Mouse (Mus musculus) cerebellum, postnatal 4 days (tissue): Measurements from ENCODE around the gene Zfp622.
A peak's percentile ranks its signal among the peaks of the same experiment; 100 is the strongest.

Experiments used
- DNase-seq, 2 experiments: peaks; one replicate each; pipeline ENCODE4 v3.0.0; 2022; ENCODE audit warnings: low spot score in 2 of 2, mixed read lengths in 1 of 2

Zfp622 gene

GRCm38 (mm10) chr15:25984067-25984733, at the start of gene Zfp622:
Gene Zfp622, plus strand, starts transcription at chr15:25984366.
- peak; percentile 85 to 91 for DNase-seq

DNA sequence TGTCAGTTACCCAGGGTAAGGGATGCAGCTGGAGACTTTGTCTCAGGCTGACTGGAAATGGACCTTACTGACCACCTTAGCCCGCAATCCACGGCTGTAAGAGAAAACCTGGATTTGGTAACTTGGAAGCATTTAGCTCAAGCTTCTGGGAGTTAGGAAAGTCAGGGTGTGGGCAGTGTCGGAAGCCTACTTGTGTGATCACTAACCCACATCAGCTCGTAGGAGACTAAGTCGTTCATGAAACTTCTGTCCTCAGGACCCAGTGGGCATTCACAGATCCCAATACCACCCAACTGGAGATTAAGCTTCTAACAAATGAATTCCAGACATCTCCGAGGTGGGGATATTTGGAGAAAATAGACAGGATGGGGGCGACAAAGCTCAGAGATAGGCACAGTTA, 49.8 kb upstream of the Zfp622 start:
- DNase-seq, result no peak

- no peak for DNase-seq
These were observed 45.7 kb upstream of the Zfp622 start for GRCm38 (mm10) chr15:25938496-25938895.

DNA sequence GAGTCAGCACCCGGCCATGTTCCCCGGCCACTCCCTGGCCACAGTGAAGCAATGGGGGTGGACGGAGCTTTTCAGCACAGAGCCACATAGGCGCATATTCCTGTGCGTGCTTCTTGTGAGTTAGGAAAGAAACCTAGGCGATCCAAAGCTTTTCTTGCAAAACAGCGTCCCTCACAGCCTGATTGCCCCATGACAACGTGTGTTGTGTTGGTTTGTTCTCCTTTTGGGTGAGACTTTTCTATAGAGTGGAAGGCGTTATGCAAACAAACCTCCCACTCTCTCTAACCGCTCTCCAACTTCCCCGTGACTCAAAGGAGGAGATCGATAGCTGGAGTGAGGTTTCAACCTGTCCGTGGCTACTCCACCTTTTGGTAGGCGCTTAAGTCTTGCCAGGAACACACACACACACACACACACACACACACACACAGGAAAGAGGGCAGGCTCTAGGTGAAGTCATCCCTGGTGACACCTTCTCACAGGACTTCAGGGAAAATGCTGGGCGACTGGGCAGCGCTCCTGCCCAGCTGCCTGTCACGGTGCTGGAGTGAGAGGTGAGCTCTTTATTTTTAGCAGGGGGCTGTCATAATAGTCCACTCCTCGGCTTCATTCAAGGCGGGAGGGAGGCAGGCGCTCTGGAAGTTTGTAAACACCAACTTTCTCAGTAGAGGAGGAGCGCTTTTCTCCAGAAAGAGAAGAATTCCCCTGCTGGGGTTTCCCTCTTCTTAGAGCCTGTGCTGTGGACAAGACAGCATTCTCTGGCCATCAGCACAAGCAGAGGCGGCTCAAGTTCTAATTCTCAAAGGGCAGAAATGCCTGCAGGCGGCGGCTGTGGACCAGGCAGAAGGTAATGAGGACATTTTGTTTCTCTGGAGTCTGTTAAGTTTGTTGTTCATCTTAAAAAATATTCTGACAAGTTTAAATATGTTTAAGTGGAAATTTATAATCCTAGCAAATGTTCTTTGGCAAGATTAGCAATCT, 43.5 kb upstream of the Zfp622 start:
- no peak for DNase-seq

GRCm38 (mm10) chr15:25941514-25941913, 42.7 kb upstream of the Zfp622 start:
- DNase-seq, result no peak

DNA sequence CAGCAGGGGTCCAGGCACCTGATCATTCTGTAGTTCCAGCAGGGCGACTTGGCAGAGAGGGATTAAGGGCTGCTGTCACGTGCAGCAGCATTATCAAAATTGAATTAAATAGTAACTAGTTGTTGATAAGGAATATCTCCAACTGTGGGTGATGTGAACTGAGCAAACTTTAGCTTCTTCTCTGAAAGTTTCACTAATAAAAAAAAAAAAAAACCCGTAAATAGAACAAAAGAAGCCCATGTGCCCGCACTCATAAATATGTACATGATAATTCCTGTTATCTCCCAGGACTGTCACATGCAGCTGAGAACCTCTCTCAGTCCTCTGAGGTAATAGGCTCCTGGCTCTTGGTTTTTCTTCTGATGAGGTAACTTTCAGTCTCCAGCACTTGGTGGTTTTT, 41.8 kb upstream of the Zfp622 start:
- DNase-seq, result no peak

DNA sequence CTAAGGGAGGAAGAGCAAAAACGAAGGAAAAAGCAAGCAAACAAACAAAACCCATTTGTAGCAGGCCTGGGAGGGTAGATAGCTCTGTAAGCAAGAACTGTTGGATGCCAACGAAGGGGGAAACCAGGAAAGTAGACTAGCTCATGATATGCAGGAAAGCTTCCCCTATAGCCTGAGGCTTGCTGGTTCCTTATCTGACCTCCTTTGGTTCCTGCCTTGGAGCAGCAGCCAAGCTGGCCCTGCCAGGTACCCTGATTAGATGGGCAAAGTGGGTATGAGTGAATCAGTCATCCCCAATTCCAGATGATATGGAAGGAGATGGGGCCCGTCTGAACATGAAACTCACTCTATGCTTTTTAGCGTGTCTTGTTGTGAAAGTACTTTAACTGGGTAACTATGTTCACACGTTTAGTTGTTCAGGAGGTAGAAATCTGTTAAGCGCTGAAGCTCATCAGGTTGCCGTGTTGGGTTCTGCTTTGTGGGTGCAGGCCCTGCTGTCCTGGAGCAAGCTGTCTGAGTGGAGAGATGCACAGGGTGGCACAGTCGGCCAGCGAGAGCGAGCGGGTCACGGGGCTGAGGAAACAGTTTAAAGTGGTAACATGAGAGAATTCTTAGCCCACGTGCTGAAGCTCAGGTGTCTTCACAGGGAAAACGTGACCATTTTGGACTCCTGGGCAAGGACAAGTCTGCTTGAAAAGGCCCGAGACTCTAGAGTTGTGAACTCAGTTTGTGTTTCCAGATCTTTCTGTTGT, 40.6 kb upstream of the Zfp622 start:
- no peak for DNase-seq

GRCm38 (mm10) chr15:25945224-25945623, 38.9 kb upstream of the Zfp622 start:
- DNase-seq, result no peak

DNA sequence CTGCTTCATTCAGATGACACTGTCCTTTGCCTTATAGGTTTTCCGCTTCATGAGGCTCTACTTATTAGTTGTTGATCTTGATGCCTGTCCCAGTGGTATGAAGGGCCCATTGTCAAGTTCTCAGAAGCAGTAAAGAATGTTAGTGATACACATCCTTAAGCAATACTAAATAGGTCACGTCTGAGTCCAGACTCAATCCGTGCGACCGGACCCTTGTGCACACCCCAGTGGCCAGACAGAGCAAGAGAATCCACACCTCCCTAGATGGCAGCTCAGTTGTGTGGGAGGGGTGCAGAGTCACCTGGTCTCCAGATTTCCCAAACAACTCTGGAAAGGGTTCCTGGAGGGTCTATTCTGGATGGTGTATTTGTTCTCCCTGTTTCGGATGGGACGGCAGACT, 37.7 kb upstream of the Zfp622 start:
- DNase-seq, result no peak

DNA sequence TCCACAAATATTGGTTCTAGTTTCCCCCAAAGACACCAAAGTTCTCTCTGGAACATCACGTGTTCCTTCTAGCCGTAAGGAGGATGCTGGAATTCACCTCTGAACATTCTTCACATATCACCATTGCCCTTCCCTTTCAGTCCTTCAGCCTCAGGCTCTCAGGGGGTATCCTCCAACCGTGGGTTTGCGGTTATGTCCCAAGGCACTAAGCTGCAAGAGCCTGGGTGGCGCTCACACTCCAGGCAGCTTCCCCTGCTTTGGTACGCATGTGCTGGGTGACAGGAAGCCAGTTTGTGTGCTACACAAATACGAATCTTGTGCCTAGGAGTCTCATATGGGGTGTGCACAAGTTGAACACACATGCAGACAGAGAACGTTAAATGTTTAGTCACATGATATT, 36.8 kb upstream of the Zfp622 start:
- DNase-seq, result no peak

GRCm38 (mm10) chr15:25948257-25949223, 35.6 kb upstream of the Zfp622 start:
- no peak for DNase-seq

DNA sequence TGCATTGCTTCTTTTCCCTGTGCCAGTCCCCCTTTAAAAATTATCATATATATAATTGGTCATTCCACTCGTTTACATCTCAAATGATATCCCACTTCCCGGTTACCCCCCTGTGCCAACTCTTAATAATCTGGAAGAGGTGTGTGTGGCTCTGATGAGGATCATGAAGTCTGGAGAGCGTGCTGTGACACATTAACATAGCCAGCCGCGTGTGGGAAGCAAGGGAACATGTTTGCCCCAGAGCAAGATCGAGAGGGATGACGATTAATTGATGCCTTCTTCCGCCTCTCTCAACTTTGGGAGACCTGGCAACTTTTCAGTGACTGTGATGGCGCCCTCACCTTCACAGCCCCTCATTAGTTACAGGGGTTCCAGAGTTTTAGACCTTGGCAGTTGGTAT, 34.5 kb upstream of the Zfp622 start:
- DNase-seq, result no peak

GRCm38 (mm10) chr15:25950584-25950983, 33.6 kb upstream of the Zfp622 start:
- no peak for DNase-seq

GRCm38 (mm10) chr15:25951037-25951436, 33.1 kb upstream of the Zfp622 start:
- no peak for DNase-seq

DNA sequence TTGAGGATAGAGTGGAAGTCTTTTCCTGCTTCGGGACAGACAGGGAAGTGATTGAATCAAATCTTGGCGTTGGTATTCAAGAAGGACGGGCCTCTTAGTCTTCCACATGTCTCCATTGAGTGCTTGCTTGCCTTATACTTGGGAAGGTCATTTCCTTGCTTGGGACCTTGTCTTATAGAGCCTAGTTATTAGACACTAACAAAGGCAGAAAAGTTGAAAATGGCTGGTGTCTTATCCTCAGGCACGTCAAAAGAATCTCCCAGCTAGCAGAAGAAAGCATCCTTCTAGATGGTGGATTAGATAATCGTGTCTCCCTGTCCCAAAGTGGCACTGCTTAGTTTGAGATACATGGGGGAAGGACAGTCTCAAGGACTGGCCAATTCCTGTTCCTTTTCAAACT, 28.2 kb upstream of the Zfp622 start:
- DNase-seq, result no peak

DNA sequence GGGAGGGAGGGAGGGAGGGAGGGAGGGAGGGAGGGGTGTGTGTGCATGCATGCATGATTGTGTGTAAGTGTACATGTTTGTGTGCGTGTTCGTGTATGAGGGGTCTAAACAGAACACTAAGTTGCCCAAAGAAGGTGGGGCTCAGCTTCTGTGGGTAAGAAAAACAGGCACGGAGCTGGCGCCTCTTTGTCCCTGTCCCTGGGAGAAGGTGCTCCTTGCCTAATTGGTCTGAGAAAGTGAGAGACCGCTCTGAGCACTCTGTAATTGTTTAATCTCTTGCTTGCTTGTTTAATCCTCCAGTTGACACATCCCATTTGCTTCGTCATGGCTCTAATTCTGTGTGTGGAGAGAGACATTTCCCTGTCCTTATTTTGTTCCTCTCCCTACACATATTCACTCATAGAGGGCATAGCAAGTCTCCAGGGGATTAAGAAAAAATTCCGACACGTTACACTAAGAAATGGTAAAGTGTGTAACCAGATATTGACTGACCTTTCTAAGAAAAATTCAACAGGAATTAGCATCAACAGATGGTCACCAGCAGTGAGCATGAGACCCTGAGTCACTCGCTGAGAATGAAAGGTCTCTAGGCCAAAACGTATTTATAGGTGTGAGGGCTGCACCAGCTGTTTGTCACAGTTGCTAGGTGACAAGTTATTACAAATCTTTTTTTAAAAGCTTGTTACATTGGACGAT, 27.6 kb upstream of the Zfp622 start:
- DNase-seq, result no peak

DNA sequence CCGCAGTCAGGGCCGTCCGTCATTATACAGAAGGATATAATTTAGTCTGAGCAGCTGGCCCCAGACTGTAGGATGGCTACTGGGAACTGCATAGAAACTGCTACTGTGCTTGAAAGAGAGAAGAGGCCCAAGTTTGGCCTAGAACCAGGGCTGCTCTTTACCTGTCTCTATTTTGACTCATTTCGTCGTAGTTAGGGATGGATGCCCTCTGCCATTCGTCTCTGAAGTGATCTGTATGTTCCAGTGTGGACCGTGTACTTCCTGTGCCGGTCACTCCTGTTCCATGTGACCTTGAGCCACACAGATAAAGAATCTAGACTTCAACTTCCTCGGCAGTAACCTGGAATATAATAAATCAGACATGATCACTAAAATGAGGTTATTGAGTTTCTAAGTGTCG, 26.5 kb upstream of the Zfp622 start:
- no peak for DNase-seq

GRCm38 (mm10) chr15:25959375-25959774, 24.8 kb upstream of the Zfp622 start:
- DNase-seq, result no peak

DNA sequence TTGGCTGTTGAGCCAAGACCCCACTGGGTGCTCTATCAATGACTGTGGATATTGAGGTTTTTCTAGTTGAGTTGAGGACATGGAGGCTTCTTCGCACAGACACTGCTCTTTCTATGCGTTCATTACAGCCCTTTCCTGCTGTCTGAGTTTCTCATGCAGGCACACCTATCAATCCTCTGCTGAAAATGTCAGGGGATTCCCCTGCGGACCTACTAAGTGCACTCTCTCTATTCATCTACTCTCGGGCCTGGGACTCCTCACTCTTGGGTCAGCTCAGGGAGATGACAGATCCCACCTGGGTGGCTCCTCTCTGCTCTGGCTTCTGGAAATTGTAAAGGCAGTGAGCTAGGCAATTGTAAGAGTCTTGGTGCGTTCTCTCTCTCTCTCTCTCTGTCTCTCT, 23.9 kb upstream of the Zfp622 start:
- no peak for DNase-seq

DNA sequence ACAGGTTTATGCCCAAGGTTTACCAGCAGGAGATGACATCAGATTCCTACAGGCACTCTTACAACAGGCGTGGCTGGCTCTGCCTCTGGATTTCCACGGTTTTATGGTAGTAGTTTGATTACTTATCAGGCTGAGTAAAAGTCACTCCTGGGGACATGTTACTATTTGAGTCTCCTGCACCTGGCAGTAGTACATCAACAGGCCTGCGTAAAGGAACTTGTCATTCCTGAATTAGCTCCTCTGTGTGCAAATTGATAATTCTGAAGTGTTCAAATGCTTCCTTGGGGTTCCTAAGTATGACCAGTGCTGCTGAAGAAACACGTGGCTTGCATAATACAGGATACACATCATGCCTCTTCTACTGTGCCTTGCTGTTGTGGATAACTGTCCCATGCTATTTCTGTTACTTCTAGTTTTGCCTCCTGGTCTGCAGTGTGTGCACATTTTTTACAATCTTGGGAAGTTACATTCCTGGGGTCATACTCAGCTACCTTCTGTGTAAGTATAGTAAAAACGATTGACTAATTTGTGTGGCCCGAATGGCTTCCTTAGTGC, 17.9 kb upstream of the Zfp622 start:
- DNase-seq, result no peak
